Mouse (Mus musculus): Measurements from ENCODE around the gene Fancf.

GRCm38 (mm10) chr7:51851890-51852507 lies 10.1 kb downstream of the Fancf start:
- TF ChIP-seq PAX5 (IDR thresholded peaks at IDR 0.05; ENCODE audit: low read length) (no peak), CTCF (conservative IDR thresholded peaks at IDR 0.05 in 1 of 2, IDR thresholded peaks at IDR 0.05 in 1 of 2; ENCODE audit: low read depth in 2 of 2, low read length in 2 of 2) (no peak), RAD21 (IDR thresholded peaks at IDR 0.05; ENCODE audit: low read depth, low read length) (no peak), GABPA (IDR thresholded peaks at IDR 0.05; ENCODE audit: insufficient replicate concordance, low read depth, low read length) (no peak), SIN3A (IDR thresholded peaks at IDR 0.05; ENCODE audit: low read length) (no peak), BHLHE40 (IDR thresholded peaks at IDR 0.05; ENCODE audit: low read depth, low read length) (no peak)

Data from CH12.LX (cell line).